Mouse (Mus musculus): ENCODE data around the gene Ppp3ca. TPM values are rescaled to one million over a fixed set of nuclear protein-coding genes. Genes with fewer than 3 reads are reported as not detected.

The Ppp3ca gene
- polyA plus RNA-seq, 1 experiment, result 24.3 TPM

DNA sequence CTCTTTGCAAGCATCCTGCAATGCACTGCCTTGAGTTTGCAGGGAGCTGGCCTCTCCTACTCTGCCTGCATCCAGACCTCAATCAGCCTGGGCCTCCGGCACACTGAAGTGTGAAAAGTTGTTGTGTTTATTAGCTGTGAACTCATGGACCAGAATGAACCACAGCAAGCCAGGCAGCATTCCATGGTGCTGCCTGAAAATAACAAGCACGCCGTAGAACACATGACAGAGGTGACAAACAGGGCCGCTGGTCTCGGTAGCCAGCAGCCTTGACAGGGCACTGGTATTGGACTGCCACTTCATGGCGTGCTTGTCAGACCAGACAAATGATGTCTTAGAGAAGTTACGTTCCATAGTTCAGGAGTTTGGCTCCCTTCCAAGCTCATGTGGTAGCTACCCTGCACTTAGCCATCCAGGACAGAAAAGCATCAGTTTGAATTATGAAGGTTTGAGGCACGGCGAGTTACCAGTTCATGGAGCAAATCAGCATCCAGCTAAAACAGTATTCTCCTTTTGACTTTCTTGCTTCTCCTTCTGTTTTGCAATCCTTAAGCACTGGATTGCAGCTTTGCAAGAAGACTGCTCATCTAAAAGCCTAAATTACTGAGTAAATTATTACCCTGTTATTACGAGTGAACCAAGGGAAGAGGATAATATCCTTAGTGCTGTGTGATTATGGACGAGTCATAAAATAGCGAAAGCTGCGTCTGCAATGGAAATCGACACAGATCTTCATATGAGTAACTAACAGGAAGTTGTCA is 202.0 kb downstream of the Ppp3ca start:
- no peak overlapping the region for H3K4me3 ChIP-seq (ENCODE audit: control insufficient read depth, low read depth, low read length)
- H3K4me1 ChIP-seq (ENCODE audit: control insufficient read depth, insufficient read depth, low read length), result no peaks in the 10 kb centered on the region; the same call in 1 of the 2 replicates
- TF ChIP-seq POLR2A (IDR thresholded peaks at IDR 0.05; ENCODE audit: control insufficient read depth, low read depth, low read length), result no peak
- H3K27ac ChIP-seq (ENCODE audit: control insufficient read depth, insufficient read depth, low read depth, low read length), result no peak overlapping the region
- H3K36me3 ChIP-seq (ENCODE audit: control insufficient read depth, insufficient read depth, low read length), result no peaks in the 10 kb centered on the region
- no peaks in the 10 kb centered on the region for H3K27me3 ChIP-seq (ENCODE audit: control insufficient read depth, insufficient read depth, low read length)

DNA sequence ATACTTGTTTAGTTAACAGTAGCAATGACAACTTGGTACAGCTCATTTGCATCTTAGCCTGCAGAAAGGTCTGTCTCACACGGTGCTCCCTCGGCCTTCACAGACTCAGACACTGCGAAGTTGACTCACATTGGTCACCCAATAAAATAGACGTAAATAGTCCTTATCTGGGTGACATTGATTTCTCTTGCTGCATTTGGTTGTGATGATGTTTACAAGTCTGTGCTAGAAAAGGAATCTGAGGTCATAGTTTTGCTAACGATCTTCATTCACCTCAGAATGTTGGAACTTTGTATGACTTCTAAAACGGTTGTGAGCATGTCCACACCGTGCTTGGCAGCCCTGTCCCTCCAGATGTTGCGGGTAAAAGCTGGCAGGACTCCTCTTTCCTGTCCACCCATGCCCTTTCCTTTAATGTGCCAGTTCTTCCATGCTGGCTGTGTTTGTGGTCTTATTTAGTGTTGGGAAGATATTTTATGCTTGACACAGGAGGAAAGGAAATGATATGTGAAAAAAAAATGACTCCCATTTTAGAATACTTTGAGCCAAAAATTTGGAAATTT is 202.7 kb downstream of the Ppp3ca start:
- H3K27me3 ChIP-seq (ENCODE audit: control insufficient read depth, insufficient read depth, low read length), result no peaks in the 10 kb centered on the region
- H3K4me1 ChIP-seq (ENCODE audit: control insufficient read depth, insufficient read depth, low read length), result no peaks in the 10 kb centered on the region; the same call in 1 of the 2 replicates
- H3K4me3 ChIP-seq (ENCODE audit: control insufficient read depth, low read depth, low read length), result no peak overlapping the region
- no peak for TF ChIP-seq CTCF (IDR thresholded peaks at IDR 0.05; ENCODE audit: control insufficient read depth, insufficient read depth, insufficient replicate concordance, low read depth, low read length)
- TF ChIP-seq POLR2A (IDR thresholded peaks at IDR 0.05; ENCODE audit: control insufficient read depth, low read depth, low read length), result no peak
- H3K36me3 ChIP-seq (ENCODE audit: control insufficient read depth, insufficient read depth, low read length), result no peaks in the 10 kb centered on the region
- no peak overlapping the region for H3K27ac ChIP-seq (ENCODE audit: control insufficient read depth, insufficient read depth, low read depth, low read length)

DNA sequence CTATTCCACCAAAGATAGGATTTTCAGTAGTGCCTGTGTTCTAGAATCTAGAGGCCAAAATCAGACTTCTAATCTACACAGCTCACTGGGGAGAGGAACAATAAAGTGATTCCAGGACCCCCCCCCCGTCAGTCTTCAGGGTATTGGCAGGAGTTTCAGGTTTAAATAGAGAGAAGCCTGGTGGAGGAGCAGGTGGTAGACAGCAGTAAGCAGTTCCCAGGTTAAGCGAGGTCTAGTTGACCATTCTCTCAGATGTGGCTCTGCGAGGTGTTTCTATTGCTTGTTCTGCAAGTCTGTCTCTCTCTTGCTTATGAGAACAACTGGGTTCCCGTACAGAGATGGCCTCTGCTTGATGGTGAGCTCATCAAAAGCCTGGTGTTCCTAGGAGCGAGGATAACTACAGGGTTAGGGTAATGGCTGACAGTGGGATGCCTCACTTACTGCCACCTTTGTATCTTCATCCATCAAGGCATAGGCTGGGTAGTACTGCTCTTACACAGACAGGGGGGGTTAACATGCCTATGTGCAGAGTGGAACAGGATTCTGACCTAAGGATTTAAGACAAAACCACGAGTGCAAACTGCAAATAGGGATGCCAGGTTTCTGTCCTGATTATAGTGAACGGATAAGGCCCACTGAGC is 204.0 kb downstream of the Ppp3ca start:
- Histone ChIP-seq H3K27me3 (ENCODE audit: control insufficient read depth, insufficient read depth, low read length) (no peaks in the 10 kb centered on the region), H3K4me3 (ENCODE audit: control insufficient read depth, low read depth, low read length) (no peak overlapping the region), H3K4me1 (ENCODE audit: control insufficient read depth, insufficient read depth, low read length) (no peaks in the 10 kb centered on the region; the same call in 1 of the 2 replicates), H3K36me3 (ENCODE audit: control insufficient read depth, insufficient read depth, low read length) (no peaks in the 10 kb centered on the region), H3K27ac (ENCODE audit: control insufficient read depth, insufficient read depth, low read depth, low read length) (no peak overlapping the region)
- TF ChIP-seq CTCF (IDR thresholded peaks at IDR 0.05; ENCODE audit: control insufficient read depth, insufficient read depth, insufficient replicate concordance, low read depth, low read length), result no peak
- no peak for TF ChIP-seq POLR2A (IDR thresholded peaks at IDR 0.05; ENCODE audit: control insufficient read depth, low read depth, low read length)

DNA sequence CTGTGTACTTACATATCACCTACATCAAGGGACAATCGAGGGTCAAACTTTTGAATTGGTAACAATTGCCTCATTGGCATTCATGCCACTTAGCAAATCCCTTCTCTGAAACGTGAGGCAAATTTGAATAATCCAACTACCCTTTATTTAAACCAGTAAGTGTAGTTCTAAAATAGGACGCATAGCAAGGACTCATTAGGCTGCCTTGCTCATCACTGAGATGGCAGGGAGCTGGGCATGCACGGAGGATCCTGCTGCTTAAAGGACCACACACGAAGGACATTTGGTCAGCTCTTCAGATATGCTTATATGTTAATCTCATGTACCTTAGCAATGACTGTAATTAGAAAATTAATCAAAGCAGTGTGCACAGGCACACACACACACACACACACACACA is 204.6 kb downstream of the Ppp3ca start:
- TF ChIP-seq POLR2A (IDR thresholded peaks at IDR 0.05; ENCODE audit: control insufficient read depth, low read depth, low read length) (no peak), CTCF (IDR thresholded peaks at IDR 0.05; ENCODE audit: control insufficient read depth, insufficient read depth, insufficient replicate concordance, low read depth, low read length) (no peak)
- Histone ChIP-seq H3K27ac (ENCODE audit: control insufficient read depth, insufficient read depth, low read depth, low read length) (no peak overlapping the region), H3K27me3 (ENCODE audit: control insufficient read depth, insufficient read depth, low read length) (no peaks in the 10 kb centered on the region), H3K4me1 (ENCODE audit: control insufficient read depth, insufficient read depth, low read length) (no peaks in the 10 kb centered on the region; the same call in 1 of the 2 replicates), H3K4me3 (ENCODE audit: control insufficient read depth, low read depth, low read length) (no peak overlapping the region), H3K36me3 (ENCODE audit: control insufficient read depth, insufficient read depth, low read length) (no peaks in the 10 kb centered on the region)

DNA sequence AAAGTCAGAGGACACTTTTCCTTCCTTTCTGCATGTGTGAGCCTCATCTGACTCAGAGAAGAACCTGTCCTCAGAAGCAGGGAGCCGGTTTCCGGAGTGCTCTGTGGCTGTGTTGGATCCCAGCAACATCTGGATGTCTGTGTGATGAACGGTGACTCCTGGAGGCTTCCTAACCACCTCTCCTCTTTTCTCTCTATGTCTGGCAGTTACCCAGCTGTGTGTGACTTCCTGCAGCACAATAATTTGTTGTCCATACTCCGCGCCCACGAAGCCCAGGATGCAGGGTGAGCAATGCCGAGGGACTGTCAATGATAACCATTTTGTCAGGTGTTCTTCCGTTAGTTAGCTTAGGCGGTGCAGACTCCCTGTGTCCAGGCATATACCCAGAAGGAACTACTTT is 217.8 kb downstream of the Ppp3ca start:
- H3K27me3 ChIP-seq (ENCODE audit: control insufficient read depth, insufficient read depth, low read length), result no peaks in the 10 kb centered on the region
- no peaks in the 10 kb centered on the region for H3K4me1 ChIP-seq (ENCODE audit: control insufficient read depth, insufficient read depth, low read length)
- no peaks in the 10 kb centered on the region for H3K36me3 ChIP-seq (ENCODE audit: control insufficient read depth, insufficient read depth, low read length)
- no peak overlapping the region for H3K4me3 ChIP-seq (ENCODE audit: control insufficient read depth, low read depth, low read length)
- H3K27ac ChIP-seq (ENCODE audit: control insufficient read depth, insufficient read depth, low read depth, low read length), result no peak overlapping the region
- TF ChIP-seq CTCF (IDR thresholded peaks at IDR 0.05; ENCODE audit: control insufficient read depth, insufficient read depth, insufficient replicate concordance, low read depth, low read length), result no peak
- TF ChIP-seq POLR2A (IDR thresholded peaks at IDR 0.05; ENCODE audit: control insufficient read depth, low read depth, low read length), result no peak

DNA sequence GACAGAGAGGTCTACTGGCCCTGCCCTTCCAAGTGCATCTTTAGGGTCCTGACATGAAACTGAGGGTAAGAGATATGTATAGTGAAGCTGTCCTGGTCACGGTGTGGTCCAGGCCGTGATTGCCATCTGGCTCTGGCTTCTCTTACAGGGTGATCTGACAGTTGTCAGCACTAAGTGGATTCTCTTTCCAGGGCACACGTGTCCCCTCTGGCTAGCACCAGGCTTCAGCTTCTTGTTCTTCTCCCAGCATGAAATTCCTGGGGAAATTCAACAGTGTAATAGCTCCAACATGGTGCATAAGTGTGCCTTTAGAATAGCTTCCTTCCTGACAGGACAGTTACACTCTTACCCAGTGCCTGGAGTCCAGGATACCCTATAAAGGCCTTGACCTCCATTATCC is 222.2 kb downstream of the Ppp3ca start:
- H3K36me3 ChIP-seq (ENCODE audit: control insufficient read depth, insufficient read depth, low read length), result no peaks in the 10 kb centered on the region
- no peaks in the 10 kb centered on the region for H3K4me1 ChIP-seq (ENCODE audit: control insufficient read depth, insufficient read depth, low read length)
- H3K27me3 ChIP-seq (ENCODE audit: control insufficient read depth, insufficient read depth, low read length), result no peaks in the 10 kb centered on the region
- no peak overlapping the region for H3K27ac ChIP-seq (ENCODE audit: control insufficient read depth, insufficient read depth, low read depth, low read length)
- no peak for TF ChIP-seq POLR2A (IDR thresholded peaks at IDR 0.05; ENCODE audit: control insufficient read depth, low read depth, low read length)
- TF ChIP-seq CTCF (IDR thresholded peaks at IDR 0.05; ENCODE audit: control insufficient read depth, insufficient read depth, insufficient replicate concordance, low read depth, low read length), result no peak
- no peak overlapping the region for H3K4me3 ChIP-seq (ENCODE audit: control insufficient read depth, low read depth, low read length)

DNA sequence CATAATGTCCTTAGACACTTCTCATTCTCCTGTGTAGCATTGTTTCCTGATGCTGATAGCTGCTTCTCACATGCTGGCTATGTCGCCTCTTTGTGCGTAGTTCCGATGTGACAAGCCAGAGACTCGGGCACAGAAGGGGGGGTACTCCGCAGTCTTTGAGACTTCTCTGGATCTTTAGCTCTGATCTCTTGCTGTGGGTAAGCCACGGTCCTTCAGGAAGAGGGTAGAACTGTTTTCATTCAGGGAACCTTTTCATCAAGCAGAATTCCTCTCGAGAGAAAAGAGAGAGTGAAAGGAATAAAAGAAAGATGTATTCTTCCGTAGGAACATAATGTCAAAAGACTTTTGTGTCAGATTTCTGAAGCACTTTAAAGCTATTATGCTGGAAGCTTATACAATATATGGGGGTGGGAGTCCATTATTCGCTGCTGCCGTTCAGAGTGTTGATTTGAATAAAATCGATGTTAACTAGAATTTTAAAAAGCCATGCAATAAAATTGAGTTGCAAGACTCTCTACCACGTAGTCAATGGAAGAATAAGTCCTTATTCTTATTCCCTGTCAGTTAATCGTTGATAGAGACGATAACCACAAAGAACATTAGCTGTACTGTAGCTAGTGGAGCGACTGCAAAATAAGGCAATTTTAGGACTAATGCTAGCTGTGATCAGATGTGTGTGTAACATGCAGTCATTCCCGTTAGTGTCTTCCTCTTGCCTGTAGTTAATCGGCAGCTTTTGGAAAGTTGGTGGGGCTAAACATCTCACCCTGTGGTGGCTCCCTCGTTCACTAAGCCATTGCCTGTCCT is 223.9 kb downstream of the Ppp3ca start:
- H3K4me3 ChIP-seq (ENCODE audit: control insufficient read depth, low read depth, low read length), result no peak overlapping the region
- H3K27ac ChIP-seq (ENCODE audit: control insufficient read depth, insufficient read depth, low read depth, low read length), result no peak overlapping the region
- no peaks in the 10 kb centered on the region for H3K4me1 ChIP-seq (ENCODE audit: control insufficient read depth, insufficient read depth, low read length)
- H3K36me3 ChIP-seq (ENCODE audit: control insufficient read depth, insufficient read depth, low read length), result no peaks in the 10 kb centered on the region
- no peaks in the 10 kb centered on the region for H3K27me3 ChIP-seq (ENCODE audit: control insufficient read depth, insufficient read depth, low read length)
- TF ChIP-seq CTCF (IDR thresholded peaks at IDR 0.05; ENCODE audit: control insufficient read depth, insufficient read depth, insufficient replicate concordance, low read depth, low read length) (no peak), POLR2A (IDR thresholded peaks at IDR 0.05; ENCODE audit: control insufficient read depth, low read depth, low read length) (no peak)
